Mouse (Mus musculus) neutrophil, adult 5-6 weeks (primary cell): ENCODE results near the gene Clmn. TPM values are rescaled to one million over a fixed set of nuclear protein-coding genes. Genes with fewer than 3 reads are reported as not detected.

Source experiments
- ATAC-seq: fragments of 151-379, 151-347 bp; 2 replicates; pipeline ENCODE4 v1.8.0; 2017; ENCODE audit warnings: mild to moderate bottlenecking, moderate TSS enrichment; ENCODE audit not compliant: insufficient number of reproducible peaks, poor library complexity, low FRiP score, severe bottlenecking; ENCODE audit errors: extremely low read depth
- total RNA-seq: library from RNA; stranded (forward); fragments of 200-1000 nt; gene quantifications from 2 replicates; pipeline ENCODE4 v1.2.3, GENCODE M21; 2017

Gene Clmn
- under 0.01 TPM in 1 of 2 replicates, not detected in the other for total RNA-seq

- no peak for ATAC-seq
Measured at GRCm38 (mm10) chr12:104864439-104865165, at the start of gene Clmn. Clmn (minus strand) TSS chr12:104865076.

DNA sequence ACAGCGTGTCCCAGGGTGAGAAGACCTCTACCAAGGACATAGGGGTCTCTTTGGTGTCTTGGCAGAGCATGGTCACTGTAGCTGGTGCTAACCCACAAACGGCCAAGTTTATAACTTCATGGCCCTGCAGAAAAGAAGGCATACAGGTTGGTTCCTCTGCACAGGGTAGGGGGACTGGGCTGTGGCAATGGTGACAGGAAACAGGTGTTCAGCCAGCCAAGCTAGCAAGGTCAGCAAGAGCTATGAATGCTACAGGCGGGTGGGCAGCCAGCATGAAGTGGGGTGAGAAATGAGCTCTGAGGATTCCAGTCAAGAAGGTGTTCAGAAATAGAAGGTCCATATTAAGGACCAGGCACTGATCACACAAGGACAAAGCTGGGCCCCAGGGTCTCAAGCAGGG is 48.1 kb upstream of the Clmn start:
- ATAC-seq, result no peak

GRCm38 (mm10) chr12:104912281-104912933 is 47.5 kb upstream of the Clmn start:
- ATAC-seq, result no peak

GRCm38 (mm10) chr12:104909750-104910149 is 44.9 kb upstream of the Clmn start:
- ATAC-seq, result no peak

GRCm38 (mm10) chr12:104908986-104909385 is 44.1 kb upstream of the Clmn start:
- ATAC-seq, result no peak

DNA sequence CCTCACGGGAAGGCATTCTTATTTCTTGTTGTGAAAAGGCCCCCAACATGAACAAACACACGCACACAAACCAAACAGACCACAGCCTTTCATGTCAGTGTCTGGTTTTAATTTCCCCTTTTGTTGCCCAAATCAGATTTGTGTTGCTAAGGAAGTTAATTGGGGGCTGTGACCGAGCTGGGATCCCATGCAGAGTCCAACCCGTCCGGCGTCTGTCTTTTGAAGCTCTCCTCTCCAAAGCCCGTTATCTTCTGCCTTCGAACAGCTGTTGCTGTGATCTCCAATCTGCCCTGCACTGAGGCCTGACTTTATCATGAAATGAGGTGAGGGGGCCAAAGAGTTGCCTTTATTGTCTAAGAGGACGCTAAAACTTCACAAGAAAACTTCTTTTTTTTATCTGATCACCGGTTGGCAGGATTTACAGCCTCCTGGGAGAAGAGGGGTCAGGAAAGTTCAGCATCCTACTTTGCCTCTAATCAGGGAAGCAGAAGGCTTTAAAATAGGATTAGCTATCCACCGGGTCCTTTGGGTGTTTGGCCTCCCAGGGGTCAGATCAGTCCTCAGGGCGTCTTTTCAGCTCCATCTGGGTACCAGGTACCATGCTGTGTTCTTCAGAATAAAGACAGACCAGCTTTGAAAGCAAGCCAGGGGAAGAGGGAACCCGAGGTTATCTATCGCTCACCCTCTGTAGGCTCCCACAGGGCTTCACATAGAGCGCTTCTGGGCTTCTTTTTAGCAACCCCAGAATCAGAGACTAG is 43.3 kb upstream of the Clmn start:
- ATAC-seq, result no peak

DNA sequence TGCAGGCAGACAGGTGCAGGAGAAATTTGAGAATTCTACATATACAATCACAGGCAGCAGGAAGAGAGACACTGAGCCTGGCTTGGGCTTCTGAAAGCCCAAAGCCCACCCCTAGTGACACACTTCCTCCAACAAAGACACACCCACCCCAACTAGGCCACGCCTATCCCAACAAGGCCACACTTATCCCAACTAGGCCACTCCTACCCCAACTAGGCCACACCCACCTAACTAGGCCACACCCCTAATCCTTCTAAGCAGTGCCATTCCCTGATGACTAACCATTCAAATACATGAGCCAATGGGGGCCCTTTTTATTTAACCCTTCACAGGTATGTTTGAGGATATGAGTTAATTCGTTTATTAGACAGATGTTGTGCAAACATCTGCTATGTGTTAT is 42.3 kb upstream of the Clmn start:
- no peak for ATAC-seq

DNA sequence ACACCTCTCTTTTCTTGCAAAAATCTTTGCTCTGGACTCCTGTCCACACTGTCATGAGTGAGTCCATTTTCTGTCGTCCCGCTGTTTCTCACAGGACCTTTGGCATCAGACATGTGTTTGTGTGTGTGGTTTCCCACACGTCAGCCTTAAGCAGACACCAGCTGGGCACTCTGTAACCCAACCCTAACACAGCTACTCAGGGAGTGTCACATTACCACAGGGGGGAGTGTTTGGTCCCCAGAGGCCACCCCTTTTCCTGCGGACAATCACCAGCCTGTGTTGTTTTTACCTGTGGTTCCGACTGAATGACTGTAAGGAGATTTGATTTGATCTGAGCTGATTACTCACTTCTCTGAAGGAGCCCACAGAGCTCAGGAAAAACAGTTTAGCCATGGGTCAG is 39.3 kb upstream of the Clmn start:
- ATAC-seq, result peak; percentile 67

GRCm38 (mm10) chr12:104902392-104903053 is 37.6 kb upstream of the Clmn start:
- ATAC-seq, result no peak

DNA sequence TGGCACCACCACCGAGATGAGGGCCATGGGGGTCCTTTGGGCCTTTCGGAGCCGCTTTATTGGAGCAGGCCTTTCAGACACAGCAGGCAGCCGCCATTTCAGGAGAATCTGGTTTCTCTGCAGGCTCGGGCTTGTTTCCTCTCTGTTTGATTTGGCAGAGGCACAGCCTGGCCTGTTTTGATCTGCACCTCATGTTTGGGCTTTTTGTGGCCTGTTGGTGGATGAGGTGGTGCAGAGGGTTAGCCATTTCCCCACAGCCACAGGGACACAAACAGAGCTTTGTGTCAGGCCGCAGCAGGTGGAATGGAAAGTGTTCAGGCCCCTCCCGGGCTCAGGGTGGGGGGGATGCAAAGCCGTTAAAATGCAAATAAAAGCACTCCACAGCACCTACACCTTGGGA is 36.4 kb upstream of the Clmn start:
- ATAC-seq, result no peak

- ATAC-seq, result no peak
Measured at GRCm38 (mm10) chr12:104899835-104900234, 35.0 kb upstream of the Clmn start.

DNA sequence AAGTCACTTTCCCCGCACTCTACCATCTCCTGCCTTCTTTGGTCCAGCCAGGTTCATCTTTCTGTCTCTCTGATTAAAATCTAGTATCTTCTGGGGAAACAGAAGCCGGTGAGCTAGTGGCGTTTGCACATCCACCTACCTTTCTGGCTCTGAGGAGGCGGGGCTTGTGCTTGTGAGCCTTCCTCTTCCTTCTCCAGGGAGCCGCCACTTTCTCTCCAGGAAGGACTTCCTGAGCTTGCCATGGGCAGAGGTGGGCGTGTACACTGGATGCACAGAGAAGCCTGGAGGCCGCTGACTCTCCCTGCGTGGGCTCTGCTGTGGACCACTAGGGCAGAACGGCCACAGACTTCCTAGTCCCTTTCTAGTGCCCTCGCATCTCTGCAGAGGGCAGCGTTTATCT is 34.3 kb upstream of the Clmn start:
- ATAC-seq, result no peak

GRCm38 (mm10) chr12:104898718-104899117 is 33.8 kb upstream of the Clmn start:
- no peak for ATAC-seq

- ATAC-seq, result no peak
Measured at GRCm38 (mm10) chr12:104897051-104897618, 32.3 kb upstream of the Clmn start.

DNA sequence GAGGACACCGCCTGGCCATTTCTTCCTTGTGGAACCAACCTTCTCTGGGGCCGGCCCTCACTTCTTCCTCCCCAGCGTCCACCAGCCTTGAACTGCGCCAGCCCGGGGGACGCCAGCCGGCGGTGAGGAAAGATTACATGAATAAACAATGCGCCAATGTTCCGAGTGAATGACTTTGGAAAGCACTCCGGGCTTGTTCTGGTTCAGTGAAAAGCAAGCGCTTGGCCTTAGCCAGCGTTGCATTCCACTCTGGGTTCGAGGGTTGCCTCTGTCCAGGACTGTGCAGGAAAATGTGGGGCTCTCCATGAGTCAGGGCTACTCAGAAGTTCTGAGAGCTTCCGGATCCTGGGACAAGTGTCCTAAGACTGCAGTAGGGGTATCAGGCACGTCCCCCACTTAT is 31.8 kb upstream of the Clmn start:
- no peak for ATAC-seq

DNA sequence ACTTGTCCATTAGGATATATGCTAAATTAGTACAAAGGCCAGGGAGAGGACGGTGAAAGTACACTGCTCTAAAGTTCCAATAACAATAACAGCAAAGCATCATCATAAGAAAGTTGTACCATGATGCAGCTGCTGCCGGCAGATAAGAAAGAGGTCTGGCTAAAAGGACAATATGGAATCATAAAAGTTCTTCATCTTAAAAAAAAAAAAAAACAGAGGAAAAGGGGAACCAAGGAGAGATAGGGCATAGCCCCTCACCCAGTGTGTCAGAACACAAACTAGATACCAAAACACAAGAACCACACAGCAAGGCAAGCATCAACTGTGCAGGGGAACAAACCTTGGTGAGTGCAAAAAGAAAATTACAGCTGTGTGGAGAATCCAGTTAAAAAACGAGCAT is 27.4 kb upstream of the Clmn start:
- no peak for ATAC-seq

DNA sequence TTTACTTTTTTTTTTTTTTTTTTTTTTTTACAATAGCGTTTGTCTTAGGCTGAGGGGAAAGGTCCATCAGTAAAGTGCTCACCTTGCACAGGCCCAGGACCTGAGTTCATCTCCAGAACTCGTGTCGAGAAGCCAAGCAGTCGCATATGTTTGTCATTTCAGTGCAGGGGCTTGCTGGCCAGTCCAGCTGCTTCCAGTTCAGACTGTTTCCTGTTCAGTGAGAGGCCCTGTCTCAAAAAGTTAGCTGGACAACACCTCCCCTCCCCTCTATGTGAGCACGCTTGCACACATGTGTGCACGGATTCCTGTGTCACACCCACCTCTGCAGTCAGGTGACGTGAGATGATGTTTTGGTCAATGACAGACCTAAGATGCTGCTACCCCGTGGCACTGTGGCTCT is 25.2 kb upstream of the Clmn start:
- no peak for ATAC-seq

DNA sequence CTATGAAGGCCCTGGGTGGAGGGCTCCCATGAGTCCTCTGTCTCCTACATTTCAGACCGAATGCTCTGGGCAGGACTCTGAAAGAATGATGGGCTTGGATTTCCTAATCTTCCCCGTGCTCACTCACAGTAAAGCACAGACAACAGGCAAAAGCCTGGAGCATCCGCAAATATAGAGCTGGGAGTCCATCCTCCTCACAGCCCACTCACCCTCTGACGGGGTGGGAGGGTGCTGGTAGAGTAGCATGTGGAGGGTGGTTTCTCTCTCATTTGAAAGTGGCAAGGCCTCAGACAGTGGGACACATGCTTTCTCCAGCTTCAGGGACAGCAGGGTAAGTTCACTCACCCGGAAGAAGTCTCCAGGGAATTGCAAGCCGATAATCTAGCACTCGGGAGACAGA is 21.2 kb upstream of the Clmn start:
- no peak for ATAC-seq

DNA sequence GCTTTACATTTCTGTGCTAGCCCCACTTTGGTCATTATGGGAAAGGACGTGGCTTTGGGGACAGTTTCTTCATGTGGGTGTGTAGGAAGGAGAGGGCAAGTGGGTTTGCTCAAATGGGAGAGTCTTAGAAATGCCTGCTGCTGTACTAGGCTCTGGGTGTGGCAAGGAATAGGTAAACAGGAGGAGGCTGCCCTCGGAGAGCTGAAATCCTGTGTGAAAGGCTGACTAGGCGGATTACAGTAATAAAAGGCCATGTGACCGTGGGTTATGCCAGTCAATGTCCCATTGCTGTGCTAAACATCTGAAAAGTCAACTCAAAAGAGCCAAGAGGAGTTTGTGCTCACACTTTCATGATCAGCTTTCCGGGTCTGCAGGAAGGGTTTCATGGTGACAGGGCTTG is 17.7 kb upstream of the Clmn start:
- ATAC-seq, result no peak
